Mouse (Mus musculus) left cerebral cortex, postnatal 36 days (tissue): ENCODE results near the gene Camk1. TPM values are rescaled to one million over a fixed set of nuclear protein-coding genes. Genes with fewer than 3 reads are reported as not detected.

ENCODE experiments used
- total RNA-seq, 2 experiments: library from RNA; stranded (reverse); gene quantifications; 2 replicates each; pipeline ENCODE4 v1.2.3; 2021

Gene Camk1
- total RNA-seq, 2 experiments from 2014 or later = 106 to 123 TPM

Other genes starting within 250 kb of the Camk1 start
- gene Lhfpl4, start 148.6 kb downstream of the Camk1 start, total RNA-seq = 10 to 100 TPM; 79.6 to 85.5 TPM
- gene Mtmr14, start 106.1 kb downstream of the Camk1 start, total RNA-seq = 10 to 100 TPM; 15.3 to 17.4 TPM
- 10 to 100 TPM; 76.4 to 79.5 TPM for gene Cpne9, start 61.7 kb downstream of the Camk1 start, total RNA-seq
- 10 to 100 TPM; 29.0 to 30.3 TPM for gene Brpf1, start 36.8 kb downstream of the Camk1 start, total RNA-seq
- 1 to 10 TPM; 6.5 to 7.1 TPM for gene Ogg1, start 17.0 kb downstream of the Camk1 start, total RNA-seq
- 10 to 100 TPM; 52.0 to 55.2 TPM for gene Tada3, start 33.9 kb upstream of the Camk1 start, total RNA-seq
- 100 to 1,000 TPM; 245 to 295 TPM for gene Arpc4, start 34.1 kb upstream of the Camk1 start, total RNA-seq
- 10 to 100 TPM in 1 of 2 experiments, 1 to 10 TPM in 1; 9.3 to 14.2 TPM for gene Ttll3, start 45.3 kb upstream of the Camk1 start, total RNA-seq
- gene Rpusd3, start 75.4 kb upstream of the Camk1 start, total RNA-seq = 10 to 100 TPM; 17.1 to 19.0 TPM
- not detected for gene Cidec, start 91.8 kb upstream of the Camk1 start, total RNA-seq
- 10 to 100 TPM; 38.0 to 41.8 TPM for gene Jagn1, start 98.6 kb upstream of the Camk1 start, total RNA-seq
- gene Il17re, start 114.5 kb upstream of the Camk1 start, total RNA-seq = under 1 TPM; 0.54 to 0.57 TPM
- 1 to 10 TPM; 4.7 to 5.3 TPM for gene Il17rc, start 127.4 kb upstream of the Camk1 start, total RNA-seq
- 100 to 1,000 TPM; 102 to 119 TPM for gene Creld1, start 139.3 kb upstream of the Camk1 start, total RNA-seq
- gene Prrt3, start 157.9 kb upstream of the Camk1 start, total RNA-seq = 10 to 100 TPM; 59.4 to 59.9 TPM
- 10 to 100 TPM; 71.7 to 81.1 TPM for gene Emc3, start 187.7 kb upstream of the Camk1 start, total RNA-seq
- gene Fancd2, start 187.7 kb upstream of the Camk1 start, total RNA-seq = 1 to 10 TPM; 1.5 to 3.3 TPM